Mouse (Mus musculus) lung, embryonic 15.5 days (tissue): ENCODE results near the gene Samd11. TPM values are rescaled to one million over a fixed set of nuclear protein-coding genes. Genes with fewer than 3 reads are reported as not detected.

Experiments used
- ATAC-seq: fragments of 200-750 bp; cut with Nextera tagmentation; 2 replicates; pipeline ENCODE4 v1.8.0; 2017; ENCODE audit warnings: moderate number of reproducible peaks, borderline replicate concordance; ENCODE audit not compliant: low FRiP score, low TSS enrichment; ENCODE audit errors: extremely low read depth
- H3K27ac ChIP-seq: fragments of 300-500 bp; sonication (generic); 2 replicates; pipeline ENCODE4 v1.5.1; 2015; ENCODE audit warnings: moderate library complexity, mild to moderate bottlenecking, inconsistent platforms
- H3K27me3 ChIP-seq: fragments of 300-500 bp; sonication (generic); 2 replicates; pipeline ENCODE4 v1.6.1; 2015; ENCODE audit warnings: inconsistent platforms
- H3K36me3 ChIP-seq: fragments of 300-500 bp; sonication (generic); 2 replicates; pipeline ENCODE4 v1.6.1; 2015; ENCODE audit warnings: inconsistent platforms
- H3K4me1 ChIP-seq: fragments of 300-500 bp; sonication (generic); 2 replicates; pipeline ENCODE4 v1.6.1; 2015; ENCODE audit warnings: inconsistent platforms
- H3K4me2 ChIP-seq: fragments of 300-500 bp; sonication (generic); 2 replicates; pipeline ENCODE4 v1.6.1; 2015; ENCODE audit warnings: inconsistent platforms, mild to moderate bottlenecking, moderate library complexity
- H3K4me3 ChIP-seq: fragments of 300-500 bp; sonication (generic); 2 replicates; pipeline ENCODE4 v1.5.1; 2015; ENCODE audit warnings: mild to moderate bottlenecking, inconsistent platforms
- H3K9ac ChIP-seq: fragments of 300-500 bp; sonication (generic); 2 replicates; pipeline ENCODE4 v1.6.1; 2015; ENCODE audit warnings: inconsistent platforms
- H3K9me3 ChIP-seq: fragments of 300-500 bp; sonication (generic); 2 replicates; pipeline ENCODE4 v1.6.1; 2016; ENCODE audit warnings: inconsistent platforms
- WGBS: fragments of 180-500 bp; shearing (Covaris S2); methylation state at CpG from one replicate; pipeline ENCODE4 v1.1.7; 2015; 5-methylcytosine and 5-hydroxymethylcytosine counted together
- microRNA-seq: library from miRNA; unstranded; fragments of <30 nt; microRNA quantifications from one replicate; pipeline ENCODE4, GENCODE M21; 2016
- polyA plus RNA-seq: library from polyadenylated mRNA; unstranded; fragments of >200 nt; fragmentation: Nextera tagmentation; extraction: Ambion mirVana; gene quantifications from 2 replicates; pipeline ENCODE4 v1.2.1, GENCODE M21; 2015

Samd11 gene
- polyA plus RNA-seq, 1 experiment from 2014 or later, result 0.30 TPM

DNA sequence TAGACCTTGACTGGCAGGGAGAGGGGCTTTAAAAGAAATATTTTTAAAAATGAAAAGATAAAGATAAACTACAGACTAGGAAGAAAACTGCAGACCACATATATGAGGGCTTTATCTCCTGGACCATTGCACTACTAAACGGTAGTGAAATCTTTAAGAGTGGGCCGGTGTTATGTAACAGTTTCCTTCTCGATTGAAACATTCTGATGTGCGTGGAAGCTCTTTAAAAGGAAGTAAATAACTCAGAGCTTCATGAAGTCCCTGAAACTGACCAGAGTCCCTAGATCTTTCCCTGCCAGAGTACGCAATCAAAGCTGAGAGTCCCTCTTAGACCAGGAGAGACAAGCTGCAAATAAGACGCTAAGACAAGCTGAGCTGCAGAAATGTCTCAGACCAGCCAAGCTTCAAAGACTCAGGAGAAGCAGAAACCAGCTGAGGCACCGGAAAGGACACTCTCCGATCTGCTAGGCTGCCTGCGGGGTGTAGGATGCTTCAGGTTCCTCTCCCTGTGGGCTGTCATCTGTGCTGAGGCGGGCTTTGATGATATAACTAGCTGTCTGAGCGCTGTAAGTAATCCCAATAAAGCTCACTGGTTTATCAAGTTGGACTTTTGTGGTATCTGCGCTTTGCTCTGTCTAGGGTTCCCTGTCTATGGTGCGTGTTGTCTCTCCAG is 45.4 kb downstream of the Samd11 start:
- H3K27me3 ChIP-seq, result no peaks in the 10 kb centered on the region
- no peaks in the 10 kb centered on the region for H3K36me3 ChIP-seq
- H3K4me2 ChIP-seq, result no peak overlapping the region
- no peaks in the 10 kb centered on the region for H3K9me3 ChIP-seq
- H3K4me3 ChIP-seq, result no peak overlapping the region
- no peak for ATAC-seq
- no peak overlapping the region for H3K27ac ChIP-seq
- no peaks in the 10 kb centered on the region for H3K4me1 ChIP-seq
- WGBS, result 58% methylated on average over 13 of the region's 13 CpGs
- H3K9ac ChIP-seq, result no peak overlapping the region

DNA sequence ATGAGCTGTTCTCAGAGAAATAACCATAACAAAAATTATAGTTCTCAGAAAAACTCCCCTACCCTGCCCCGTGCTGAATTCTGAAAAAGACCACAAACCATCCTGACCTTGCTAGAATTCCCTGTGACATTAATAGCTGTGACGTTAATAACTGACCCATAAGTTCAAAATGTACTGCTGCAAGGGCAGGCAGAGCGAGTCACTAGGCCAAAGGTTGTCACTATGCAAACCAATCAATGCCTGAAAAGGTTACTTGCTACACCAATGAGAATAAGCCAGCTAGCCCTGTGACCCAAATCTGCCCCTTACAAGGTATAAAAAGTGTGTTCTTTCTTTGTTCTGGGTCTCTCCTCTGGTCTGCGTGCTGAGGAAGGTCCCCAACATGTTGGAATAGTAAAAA is 46.6 kb downstream of the Samd11 start:
- H3K27ac ChIP-seq, result no peak overlapping the region
- H3K36me3 ChIP-seq, result no peaks in the 10 kb centered on the region
- H3K4me3 ChIP-seq, result no peak overlapping the region
- no peak for ATAC-seq
- H3K27me3 ChIP-seq, result peaks cover 10% of the 10 kb centered on the region
- H3K4me2 ChIP-seq, result no peak overlapping the region
- 78% methylated on average over 4 of the region's 4 CpGs for WGBS
- H3K9me3 ChIP-seq, result no peaks in the 10 kb centered on the region
- peaks cover 4% of the 10 kb centered on the region; the same call in 1 of the 2 replicates for H3K4me1 ChIP-seq
- no peak overlapping the region for H3K9ac ChIP-seq

DNA sequence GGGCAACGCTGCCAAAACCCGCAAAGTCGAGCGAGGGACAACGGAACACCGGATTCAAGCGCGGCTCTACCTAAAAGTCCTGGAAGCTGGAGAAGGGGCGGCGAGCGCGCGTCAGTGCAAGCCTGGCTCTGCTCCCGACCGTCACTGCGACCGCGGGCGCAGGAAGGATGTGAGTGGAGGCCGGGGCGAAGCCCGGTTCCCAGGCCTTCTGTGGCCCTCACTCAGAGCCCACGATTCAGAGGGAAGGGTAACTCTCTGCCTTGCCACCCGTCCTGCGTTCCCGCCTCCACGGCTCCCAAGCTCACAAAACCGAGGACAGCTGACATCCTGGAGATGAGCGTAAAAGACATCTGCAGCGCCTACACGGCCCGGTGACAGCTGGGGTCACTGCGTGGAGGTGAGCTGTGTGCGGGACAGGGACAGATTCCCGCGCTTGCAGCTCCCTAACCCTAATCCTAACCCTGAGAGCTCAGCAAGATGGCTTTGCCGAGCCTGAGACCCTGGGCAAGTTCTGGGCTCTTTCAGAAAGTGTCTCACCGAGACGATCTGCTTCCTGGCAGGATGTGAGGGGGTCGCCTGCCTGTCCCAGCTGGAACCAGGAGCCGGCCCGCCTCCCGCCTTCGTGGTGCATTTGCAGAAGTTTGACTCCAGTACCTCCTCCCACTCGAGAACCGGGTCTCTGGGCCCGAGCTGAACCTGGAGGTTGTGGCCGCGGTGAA is 51.9 kb downstream of the Samd11 start:
- peaks cover 15% of the 10 kb centered on the region for H3K4me1 ChIP-seq
- no peak overlapping the region; the same call in 1 of the 2 replicates for H3K27ac ChIP-seq
- H3K9ac ChIP-seq, result peak overlapping the region; percentile 56
- H3K4me3 ChIP-seq, result peak overlapping the region; percentile 52
- peak overlapping the region; percentile 91 for H3K4me2 ChIP-seq
- ATAC-seq, result peak; percentile 66; the same call in 1 of the 2 replicates
- no peaks in the 10 kb centered on the region for H3K36me3 ChIP-seq
- H3K27me3 ChIP-seq, result peaks cover 20% of the 10 kb centered on the region
- no peaks in the 10 kb centered on the region for H3K9me3 ChIP-seq
- WGBS, result 0% methylated on average over 49 of the region's 49 CpGs

DNA sequence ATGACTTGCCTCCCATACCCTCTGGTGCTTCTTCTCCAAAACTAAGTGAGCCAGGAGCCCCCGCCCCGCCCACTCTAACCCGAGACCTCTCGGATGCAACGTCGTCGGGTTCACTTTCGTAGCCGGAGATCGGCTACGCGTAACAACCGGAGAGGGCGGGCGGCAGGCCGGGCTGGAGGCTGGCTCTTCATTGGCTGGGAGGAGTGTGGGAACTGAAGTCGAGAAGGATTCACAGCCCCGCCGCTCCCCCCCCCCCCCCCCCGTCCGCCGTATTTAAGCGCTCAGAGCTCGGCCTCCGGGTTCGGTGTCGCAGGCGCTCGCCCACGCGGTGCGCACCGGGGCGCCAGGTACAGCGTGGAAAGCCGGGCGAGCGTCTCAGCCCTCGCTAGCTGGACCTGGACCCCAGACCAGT is 52.5 kb downstream of the Samd11 start, which contains the start of gene AW011738:
Gene AW011738 (plus strand): TSS at position 304 of the 412 bp plus-strand sequence.
- H3K36me3 ChIP-seq, result no peaks in the 10 kb centered on the region
- peak within 1 kb of the TSS; percentile 52 for H3K4me3 ChIP-seq
- ATAC-seq, result peak; percentile 77; the same call in 1 of the 2 replicates
- H3K9ac ChIP-seq, result peak within 1 kb of the TSS; percentile 56
- 0% methylated on average over 39 of the region's 39 CpGs for WGBS
- H3K27ac ChIP-seq, result no peak within 1 kb of the TSS; the same call in 1 of the 2 replicates
- H3K4me1 ChIP-seq, result peaks cover 18% of the 10 kb centered on the region
- no peaks in the 10 kb centered on the region for H3K9me3 ChIP-seq
- H3K27me3 ChIP-seq, result peaks cover 20% of the 10 kb centered on the region
- peak within 1 kb of the TSS; percentile 91 for H3K4me2 ChIP-seq

DNA sequence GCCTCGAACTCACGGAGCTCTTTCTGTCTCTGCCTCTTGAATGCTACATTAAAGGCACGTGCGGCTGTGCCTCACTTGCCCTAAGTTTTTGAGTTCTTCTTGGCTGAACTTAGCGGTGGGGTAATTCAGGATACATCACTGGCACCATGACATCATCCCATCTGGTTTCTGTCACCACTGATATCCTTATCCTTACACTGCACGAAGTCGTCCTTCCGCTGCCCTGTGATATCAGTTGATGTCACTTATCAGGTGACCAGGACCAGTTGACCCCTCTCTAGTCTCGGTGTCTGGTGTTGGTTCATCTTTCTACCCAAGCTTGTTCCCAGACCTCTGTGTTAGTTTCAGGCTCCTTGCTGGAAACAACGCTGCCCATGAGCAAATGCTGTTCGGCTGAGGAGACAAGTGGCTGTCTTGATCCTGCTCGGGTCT is 53.0 kb downstream of the Samd11 start:
- Histone ChIP-seq H3K9me3 (no peaks in the 10 kb centered on the region), H3K4me1 (peaks cover 18% of the 10 kb centered on the region), H3K36me3 (no peaks in the 10 kb centered on the region), H3K9ac (peak overlapping the region; percentile 8; the same call in 1 of the 2 replicates), H3K4me2 (peak overlapping the region; percentile 91), H3K4me3 (peak overlapping the region; percentile 52), H3K27ac (no peak overlapping the region), H3K27me3 (peaks cover 20% of the 10 kb centered on the region)
- no peak for ATAC-seq
- 29% methylated on average over 12 of the region's 12 CpGs for WGBS

DNA sequence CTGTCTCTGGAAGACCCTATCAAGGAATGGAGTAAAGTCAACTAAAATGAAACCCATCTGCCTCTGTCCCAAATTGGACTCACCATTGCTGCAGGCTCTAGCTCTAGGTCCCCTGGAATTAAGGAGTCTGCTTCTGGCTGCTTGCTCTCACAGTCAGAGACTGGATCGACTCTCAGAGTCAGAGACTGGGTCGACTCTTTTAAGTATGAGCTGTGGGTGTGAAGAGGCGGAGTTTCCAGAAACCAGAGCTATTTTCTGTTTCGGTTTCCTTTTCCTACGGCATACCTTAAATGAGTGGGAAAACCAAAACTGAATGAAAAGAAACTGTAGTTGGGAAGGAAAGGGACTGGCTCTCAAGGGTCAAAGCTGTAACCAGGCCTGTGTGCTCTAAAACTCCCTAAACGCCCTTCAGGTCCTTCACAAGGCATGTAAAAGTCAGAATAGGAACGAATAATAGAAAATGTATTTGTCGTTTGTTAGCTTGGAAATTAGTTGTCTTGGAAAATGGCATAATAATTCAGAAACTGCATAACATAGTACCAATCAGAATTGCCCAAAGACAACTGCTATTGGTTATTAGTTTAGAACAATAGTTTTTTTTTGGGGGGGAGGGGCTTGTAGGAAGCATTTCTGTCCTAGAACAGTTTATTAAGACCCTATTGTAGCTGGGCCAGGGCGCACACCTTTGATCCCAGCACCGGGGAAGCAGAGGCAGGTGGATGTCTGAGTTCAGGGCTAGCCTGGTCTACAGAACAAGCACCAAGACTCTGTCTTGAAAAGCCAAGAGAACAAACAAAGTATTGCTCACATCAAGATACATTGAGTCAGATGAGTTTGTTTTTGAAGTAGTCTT is 54.6 kb downstream of the Samd11 start, which contains the start of gene Isg15:
Gene Isg15 (minus strand): TSS at position 196 of the 853 bp plus-strand sequence.
- Histone ChIP-seq H3K27ac (no peak within 1 kb of the TSS), H3K4me1 (peaks cover 24% of the 10 kb centered on the region), H3K27me3 (peaks cover 20% of the 10 kb centered on the region), H3K4me3 (no peak within 1 kb of the TSS), H3K9ac (no peak within 1 kb of the TSS), H3K4me2 (peak within 1 kb of the TSS; percentile 18; the same call in 1 of the 2 replicates), H3K9me3 (no peaks in the 10 kb centered on the region), H3K36me3 (no peaks in the 10 kb centered on the region)
- WGBS, result 56% methylated on average over 10 of the region's 10 CpGs
- no peak for ATAC-seq

DNA sequence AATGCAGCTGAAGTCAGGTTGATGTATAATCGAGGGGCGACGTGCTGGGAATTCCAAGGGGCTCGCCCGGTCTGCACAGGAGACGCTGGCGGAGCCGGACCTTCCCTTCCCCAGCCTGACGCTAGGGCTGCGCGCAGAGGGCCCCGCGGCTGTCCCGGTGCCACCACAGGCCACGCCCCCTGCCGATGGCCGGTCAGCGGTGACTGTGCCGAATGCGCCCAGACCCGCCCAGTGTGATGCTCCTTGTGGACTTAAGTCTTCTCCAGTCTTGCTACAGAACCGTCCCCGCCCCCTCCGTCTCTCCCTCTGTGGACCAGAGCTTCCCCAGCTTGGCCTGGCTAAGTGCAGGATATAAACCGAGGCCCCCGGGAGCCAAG is 57.6 kb downstream of the Samd11 start:
- Histone ChIP-seq H3K9me3 (no peaks in the 10 kb centered on the region), H3K27ac (peak overlapping the region; percentile 97), H3K4me3 (peak overlapping the region; percentile 57), H3K27me3 (peaks cover 4% of the 10 kb centered on the region; the same call in 1 of the 2 replicates), H3K4me1 (peaks cover 45% of the 10 kb centered on the region), H3K9ac (peak overlapping the region; percentile 48), H3K36me3 (0 out of 2 replicates have a peak, but pooled peaks cover 7% of the 10 kb centered on the region), H3K4me2 (peak overlapping the region; percentile 94)
- ATAC-seq, result peak; percentile 92
- under 1% methylated on average over 26 of the region's 26 CpGs for WGBS

DNA sequence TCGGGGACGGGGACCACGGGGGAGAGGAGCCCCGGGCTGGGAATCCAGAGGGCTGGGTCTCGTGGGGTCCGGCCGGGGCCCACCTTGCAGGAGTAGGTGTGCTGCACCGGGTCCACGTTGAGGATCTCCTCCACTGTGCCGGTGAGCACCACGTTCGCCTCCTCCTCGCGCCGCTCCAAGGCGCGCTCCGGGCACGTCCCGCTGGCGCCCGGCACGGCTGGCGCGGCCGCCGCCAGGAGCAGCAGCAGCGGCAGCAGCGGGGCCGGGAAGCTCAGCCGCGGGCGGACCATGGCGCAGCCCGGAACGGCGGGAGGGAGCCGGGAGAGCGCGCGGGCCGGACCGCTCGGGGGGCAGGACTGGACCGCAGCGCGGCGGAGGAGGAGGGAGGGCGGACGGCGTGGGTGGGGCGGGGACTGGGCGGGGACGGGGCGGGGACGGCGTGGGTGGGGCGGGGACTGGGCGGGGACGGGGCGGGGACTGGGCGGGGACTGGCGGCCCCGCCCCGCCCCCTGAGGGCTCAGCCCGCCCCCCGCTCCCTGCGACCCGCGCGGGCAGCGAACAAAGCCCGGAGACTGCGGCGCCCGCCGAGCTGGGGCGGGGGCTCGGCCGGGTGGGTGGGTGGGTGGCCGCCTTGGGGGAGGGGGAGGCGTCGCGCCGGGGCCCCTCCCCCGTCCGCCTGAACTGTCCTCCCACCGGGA is 58.2 kb downstream of the Samd11 start, which contains the start of gene Agrn:
Gene Agrn (minus strand): TSS at position 358 of the 698 bp plus-strand sequence.
- H3K4me2 ChIP-seq, result peak within 1 kb of the TSS; percentile 94
- H3K4me1 ChIP-seq, result peaks cover 45% of the 10 kb centered on the region
- peaks cover 4% of the 10 kb centered on the region; the same call in 1 of the 2 replicates for H3K27me3 ChIP-seq
- peak within 1 kb of the TSS; percentile 72 for H3K9ac ChIP-seq
- peak; percentile 82 for ATAC-seq
- peaks cover 7% of the 10 kb centered on the region; the same call in 1 of the 2 replicates for H3K36me3 ChIP-seq
- 0% methylated on average over 24 of the region's 88 CpGs for WGBS
- H3K27ac ChIP-seq, result peak within 1 kb of the TSS; percentile 97
- peak within 1 kb of the TSS; percentile 72 for H3K4me3 ChIP-seq
- no peaks in the 10 kb centered on the region for H3K9me3 ChIP-seq

Small RNA genes lying within 50 kb of the gene (microRNA-seq; reads per million reads assigned to microRNA genes)
- gene Mir7658, result 6.7 reads per million, percentile 24 among the genes with 10 or more reads in this experiment

Other genes starting within 250 kb of the Samd11 start
- gene Tnfrsf4, start 241.8 kb downstream of the Samd11 start, polyA plus RNA-seq, result 0.39 and 0.42 TPM in 2 replicates
- 1.6 and 2.7 TPM in 2 replicates for gene Tnfrsf18, start 229.5 kb downstream of the Samd11 start, polyA plus RNA-seq
- 2.9 TPM in 2 replicates for gene Ttll10, start 196.2 kb downstream of the Samd11 start, polyA plus RNA-seq
- gene 9430015G10Rik, start 145.7 kb downstream of the Samd11 start, polyA plus RNA-seq, result 40.2 and 43.4 TPM in 2 replicates
- gene Rnf223, start 125.1 kb downstream of the Samd11 start, polyA plus RNA-seq, result 0.15 and 0.29 TPM in 2 replicates
- gene Agrn, start 58.2 kb downstream of the Samd11 start, polyA plus RNA-seq, result 75.6 and 77.0 TPM in 2 replicates
- 2.1 and 3.1 TPM in 2 replicates for gene Isg15, start 54.8 kb downstream of the Samd11 start, polyA plus RNA-seq
- 2.7 and 3.5 TPM in 2 replicates for gene AW011738, start 52.4 kb downstream of the Samd11 start, polyA plus RNA-seq
- 0.49 and 0.55 TPM in 2 replicates for gene Perm1, start 39.8 kb downstream of the Samd11 start, polyA plus RNA-seq
- 19.0 and 21.1 TPM in 2 replicates for gene Plekhn1, start 20.8 kb downstream of the Samd11 start, polyA plus RNA-seq
- gene Noc2l, start 19.6 kb downstream of the Samd11 start, polyA plus RNA-seq, result 67.3 and 69.2 TPM in 2 replicates
- gene Vmn2r-ps159, start 75.4 kb upstream of the Samd11 start, polyA plus RNA-seq, result not detected in 2 replicates